Mouse (Mus musculus) retina, embryonic 14.5 days (tissue): ENCODE data around the gene Yju2.

Source experiments
- DNase-seq: peaks from one replicate; pipeline ENCODE4 v3.0.0-alpha.2; 2015; ENCODE audit warnings: low spot score

Yju2 gene

DNA sequence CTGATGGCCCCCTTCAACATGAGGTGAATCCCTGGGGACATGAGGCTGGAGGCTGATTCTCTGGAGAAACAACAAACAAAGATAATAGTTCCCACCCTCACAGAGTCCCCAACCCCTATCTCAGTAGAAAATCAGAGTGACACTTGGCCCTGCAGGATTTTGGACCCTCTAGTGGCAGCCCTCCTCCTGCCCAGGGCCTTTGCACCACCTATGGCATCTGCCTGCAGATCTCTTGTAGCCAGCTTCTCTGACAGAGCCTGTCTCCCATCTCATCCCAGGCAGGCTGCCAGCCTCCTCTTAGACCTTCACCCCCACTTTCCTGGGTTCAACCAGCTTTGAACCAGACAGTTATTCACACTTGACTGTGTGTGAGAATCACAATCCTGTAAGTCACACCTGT is 1.9 kb downstream of the Yju2 start:
- DNase-seq, result no peak

DNA sequence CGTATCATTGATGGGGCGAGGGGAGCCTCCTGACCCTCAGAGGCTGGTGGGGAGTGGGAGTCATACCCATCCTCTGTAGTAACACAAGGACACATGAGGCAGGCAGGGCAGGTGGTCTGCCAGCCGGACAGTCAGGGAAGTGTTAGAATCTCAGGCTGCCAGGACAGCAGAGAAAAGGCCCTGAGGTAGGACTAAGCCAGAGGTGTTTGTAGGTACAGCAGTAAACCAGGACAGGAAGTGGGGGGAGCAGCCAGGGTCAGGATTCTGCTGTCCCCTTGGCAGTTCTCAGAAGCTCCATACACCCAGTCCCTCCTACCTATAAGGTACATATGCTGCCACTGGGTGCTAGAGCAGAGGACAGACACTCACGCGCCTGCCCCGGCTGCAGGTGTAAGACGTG is 2.7 kb downstream of the Yju2 start:
- DNase-seq, result no peak

DNA sequence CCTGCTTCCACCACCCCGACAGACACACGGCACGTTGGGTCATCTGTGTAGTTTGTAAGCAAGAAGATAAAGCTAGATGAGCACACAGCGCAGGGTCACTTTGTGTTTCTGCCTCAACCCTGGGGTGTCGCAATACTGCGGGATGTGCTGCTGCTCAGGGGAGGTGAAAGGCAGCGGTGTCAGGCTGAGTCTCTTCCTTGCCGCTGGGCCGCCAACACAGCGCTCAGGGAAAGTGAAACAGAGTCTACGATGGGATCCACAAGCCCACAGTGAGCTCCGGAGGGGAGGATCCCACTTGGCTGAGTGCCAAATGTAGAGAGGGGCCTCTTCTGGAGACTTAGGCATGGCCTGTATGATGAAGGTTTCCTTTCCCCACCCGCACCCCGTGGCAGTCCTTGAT is 4.3 kb downstream of the Yju2 start:
- DNase-seq, result no peak

DNA sequence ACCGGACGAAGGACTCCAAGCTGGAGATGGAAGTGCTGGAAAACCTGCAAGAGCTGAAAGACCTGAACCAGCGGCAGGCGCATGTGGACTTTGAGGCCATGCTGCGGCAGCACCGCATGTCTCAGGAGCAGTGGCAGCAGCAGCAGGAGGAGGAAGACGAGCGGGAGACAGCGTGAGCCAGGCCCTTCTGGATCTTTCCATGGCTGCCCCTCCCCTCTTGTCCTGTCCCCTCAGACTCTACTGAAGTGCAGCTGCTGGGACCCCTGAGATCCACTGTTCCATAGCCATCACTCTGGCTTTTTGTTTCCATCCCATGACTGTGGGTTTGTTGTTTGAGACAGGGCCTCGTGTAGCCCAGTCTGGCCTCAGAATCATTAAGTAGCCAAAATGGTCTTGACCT is 5.6 kb downstream of the Yju2 start:
- DNase-seq, result no peak

DNA sequence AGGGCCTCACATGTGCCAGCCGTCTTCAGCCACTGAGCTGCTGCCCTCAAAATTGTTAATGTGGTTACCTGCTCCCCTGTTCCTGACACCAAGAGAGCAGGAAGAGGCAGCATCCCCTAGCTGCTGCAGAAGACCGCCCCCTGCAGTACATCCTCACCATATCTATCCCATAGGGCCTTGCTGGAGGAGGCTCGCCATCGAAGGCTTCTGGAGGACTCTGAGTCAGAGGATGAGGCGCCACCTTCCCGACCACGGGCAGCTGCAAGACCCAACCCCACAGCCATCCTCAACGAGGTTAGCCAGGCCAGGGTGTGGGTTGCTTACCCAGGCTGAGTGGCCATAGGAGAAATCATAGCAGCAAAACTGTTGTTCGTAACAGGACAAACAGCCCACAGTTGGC is 6.1 kb downstream of the Yju2 start:
- DNase-seq, result no peak

DNA sequence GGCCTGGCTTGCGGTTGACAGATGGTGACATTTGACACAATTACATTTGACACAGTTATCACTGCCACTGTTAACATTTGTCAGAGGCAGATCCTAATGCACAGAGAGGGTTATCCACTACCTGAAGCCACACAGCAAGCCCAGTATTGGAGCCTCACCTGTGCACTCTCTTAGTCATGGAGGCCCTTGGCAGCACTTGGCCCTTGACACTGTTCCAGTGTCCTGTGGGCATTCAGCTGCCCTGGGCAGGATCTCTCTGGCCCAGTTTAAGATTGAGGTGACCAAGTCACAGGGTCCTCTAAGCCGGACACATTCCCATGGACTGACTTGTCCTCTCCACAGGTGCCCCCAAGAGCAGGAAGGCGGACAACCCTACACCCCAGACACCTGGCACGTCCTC is 8.3 kb downstream of the Yju2 start:
- no peak for DNase-seq

DNA sequence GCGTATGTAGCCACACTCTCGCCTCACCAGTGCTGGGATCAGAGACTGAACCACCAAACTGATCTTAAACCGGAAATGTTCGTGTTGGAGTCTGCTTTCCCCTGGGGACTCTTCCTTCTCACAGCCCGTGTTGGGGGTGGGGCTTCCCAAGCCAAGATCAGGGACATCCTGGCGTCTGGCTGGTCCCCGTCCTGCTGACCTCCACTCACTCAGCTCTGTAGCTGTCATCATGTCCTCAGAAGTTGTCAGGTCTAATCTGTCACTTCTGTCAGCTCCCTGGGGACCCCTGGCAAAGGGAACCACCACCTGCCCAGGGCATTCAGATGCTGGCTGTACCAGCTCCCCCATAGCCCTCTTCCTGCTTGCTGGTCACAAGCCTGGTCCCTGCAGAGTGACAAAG is 9.3 kb downstream of the Yju2 start:
- peak; percentile 34 for DNase-seq

DNA sequence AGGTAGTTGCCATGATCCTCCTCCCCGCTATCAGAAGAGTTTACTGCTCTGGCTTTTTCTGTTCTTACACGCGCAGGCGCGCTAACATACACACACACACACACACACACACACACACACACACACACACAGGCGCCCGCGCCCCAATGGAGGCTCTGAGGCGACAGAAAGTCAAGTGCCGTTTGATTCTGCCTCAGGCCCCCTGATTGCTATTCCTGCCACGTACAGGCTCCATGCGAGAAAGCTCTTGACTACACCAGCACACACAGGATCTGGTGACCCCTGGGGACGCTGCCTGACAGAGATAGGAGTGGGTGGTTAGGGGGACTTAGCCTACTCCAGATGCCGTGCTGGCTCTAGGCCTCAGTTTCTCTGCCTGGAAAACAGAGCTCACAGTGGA is 10.7 kb downstream of the Yju2 start:
- peak; percentile 61 for DNase-seq

DNA sequence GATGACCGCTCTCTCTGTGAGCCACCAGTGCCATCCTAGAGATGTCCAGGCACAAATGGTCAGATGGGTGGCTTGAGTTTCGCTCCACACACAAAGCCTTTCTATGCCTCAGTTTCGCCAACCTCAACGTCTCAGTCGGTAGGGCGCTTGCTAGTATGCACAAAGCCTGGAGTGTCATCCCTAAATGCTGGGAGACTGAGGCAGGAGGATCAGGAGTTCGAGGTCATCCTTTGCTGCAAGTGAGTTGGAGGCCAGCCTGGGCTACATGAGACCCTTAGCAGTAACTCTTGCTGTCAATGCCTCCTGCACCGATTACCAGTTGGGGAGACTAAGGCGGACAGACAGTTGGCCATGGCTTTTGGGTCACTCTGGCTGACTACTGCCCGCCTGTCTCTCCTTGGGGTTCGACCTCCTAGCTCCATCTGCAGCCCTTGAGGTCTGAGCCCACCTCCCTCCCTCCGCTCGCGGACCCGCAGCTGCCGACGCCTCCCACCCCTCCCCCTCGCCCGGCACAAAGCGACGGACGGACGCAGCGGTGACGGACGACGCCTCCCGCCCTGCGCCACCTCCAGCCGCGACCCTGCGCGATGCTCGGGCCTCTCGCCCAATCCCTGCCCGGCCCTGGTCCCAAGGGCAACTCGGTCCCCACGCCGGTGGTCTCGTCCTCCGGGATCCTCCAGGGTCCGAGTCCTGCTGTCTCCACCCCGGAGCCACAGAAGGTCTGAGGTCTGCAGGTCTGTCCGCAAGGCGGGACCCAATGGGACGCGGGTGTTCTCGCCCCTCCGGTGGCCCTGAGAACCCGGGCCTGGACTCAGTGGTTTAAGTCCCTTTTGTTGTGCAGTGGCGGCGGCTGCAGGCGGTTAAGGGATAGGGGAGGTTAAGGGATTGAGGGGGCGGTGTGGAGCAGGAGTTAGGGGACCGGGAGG is 11.3 kb downstream of the Yju2 start, which contains the start of gene Shd:
Gene Shd, plus strand, starts transcription at position 502 of the 926 bp plus-strand sequence.
- peak; percentile 77 for DNase-seq

DNA sequence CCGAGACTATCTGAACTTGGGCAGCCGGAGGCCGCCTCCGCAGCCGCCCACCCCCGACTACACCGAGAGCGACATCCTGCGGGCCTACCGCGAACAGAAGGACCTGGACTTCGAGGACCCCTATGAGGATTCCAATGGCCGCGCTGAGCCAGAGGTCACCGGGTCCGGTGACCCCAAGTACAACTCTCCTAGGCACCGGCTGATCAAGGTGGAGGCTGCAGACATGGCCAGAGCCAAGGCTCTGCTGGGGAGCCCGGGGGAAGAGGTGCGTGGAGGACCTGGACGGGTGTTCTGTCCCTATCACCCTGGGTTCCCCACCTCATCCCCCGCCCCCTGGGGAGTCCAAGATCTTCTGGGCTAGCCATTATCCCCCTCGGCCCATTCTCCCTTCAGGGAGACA is 12.6 kb downstream of the Yju2 start:
- no peak for DNase-seq

DNA sequence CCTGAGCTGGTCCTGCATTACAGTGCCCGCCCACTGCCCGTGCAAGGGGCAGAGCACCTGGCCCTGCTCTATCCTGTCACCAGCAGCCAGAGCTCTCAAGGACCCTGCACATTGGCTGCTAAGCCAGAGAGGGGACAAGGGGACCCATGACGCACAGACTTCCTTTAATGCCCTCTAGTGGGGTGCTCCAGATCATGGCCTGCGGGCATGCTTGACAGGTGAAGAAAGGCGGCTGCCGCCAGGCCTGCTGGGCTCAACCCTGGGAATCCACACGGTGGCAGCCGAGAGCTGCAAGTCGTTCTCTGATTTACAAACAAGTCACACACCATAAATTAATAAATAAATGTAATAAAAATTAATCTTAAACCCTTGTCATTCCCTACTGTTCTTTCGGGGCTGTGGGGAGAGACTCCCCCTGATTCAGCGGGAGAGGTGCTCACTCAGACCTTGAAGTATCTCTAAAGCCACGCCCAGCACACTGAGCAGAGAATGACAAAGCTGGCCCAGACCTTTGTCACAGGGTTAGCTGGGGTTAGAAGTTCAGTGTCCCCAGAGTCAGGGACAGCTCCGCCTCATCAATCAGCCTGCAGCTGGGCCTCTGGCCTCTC is 17.5 kb downstream of the Yju2 start:
- peak; percentile 85 for DNase-seq

DNA sequence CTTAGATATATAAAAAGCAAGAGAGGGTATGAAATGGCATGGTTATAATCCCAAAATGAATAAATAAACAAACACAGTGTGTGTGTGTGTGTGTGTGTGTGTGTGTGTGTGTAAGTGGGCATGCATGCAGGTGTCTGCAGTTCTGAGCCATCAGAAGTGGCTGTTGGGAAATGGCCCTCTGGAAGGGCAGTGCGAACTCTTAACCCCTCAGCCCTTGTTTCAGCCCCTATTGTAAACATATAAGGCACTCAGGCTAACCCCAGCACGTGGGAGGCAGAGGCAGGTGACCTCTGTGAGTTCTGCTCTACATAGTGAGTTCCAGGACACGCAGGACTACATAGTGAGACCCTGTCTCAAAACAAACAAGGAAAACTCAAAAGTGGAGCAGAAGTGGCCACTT is 18.4 kb downstream of the Yju2 start:
- no peak for DNase-seq

DNA sequence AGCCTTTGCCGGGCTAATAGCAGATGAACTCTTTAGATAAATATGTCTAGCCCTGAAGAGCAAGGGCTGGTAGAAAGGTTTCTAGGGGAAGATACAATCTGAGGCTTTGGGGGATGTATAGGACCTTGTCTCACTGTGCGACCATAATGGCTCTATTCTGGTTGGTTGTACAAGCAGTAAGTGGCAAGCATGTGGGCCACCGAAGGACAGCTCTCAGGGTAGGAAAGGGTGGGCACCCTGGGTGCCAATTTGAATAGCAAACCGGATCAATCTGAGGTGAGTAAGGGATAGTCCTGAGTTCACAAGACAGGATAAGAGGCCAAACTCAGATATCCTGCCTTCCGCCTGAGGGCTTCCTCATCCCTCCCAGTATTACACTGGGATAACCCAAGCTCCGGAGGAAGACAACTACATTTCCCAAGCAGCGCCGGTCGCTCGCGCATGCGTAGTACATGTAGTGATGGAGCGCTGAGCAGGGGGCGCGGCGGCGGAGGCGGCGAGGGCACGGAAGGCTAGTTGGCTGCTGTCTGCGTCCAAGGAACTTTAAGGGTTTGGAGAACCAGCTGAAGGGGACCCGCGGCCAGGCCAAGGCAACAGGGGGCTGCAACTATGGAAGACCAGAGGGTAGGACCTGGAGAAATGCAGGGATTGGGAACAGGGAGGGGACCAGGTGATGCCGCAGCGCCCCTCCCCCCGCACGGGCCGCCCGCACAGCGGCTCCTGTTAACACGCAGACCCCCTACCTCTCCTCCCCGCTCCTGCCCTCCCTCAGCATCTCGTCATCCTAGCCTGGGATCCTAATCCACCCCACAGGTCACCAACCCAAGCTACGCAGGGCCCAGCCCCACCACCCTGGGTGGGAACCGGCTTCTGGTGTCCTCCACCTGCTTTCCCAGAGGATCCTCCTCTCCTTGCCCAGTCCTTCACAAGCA is 27.4 kb downstream of the Yju2 start, which contains the start of gene Fsd1:
Gene Fsd1, plus strand, starts transcription at position 480 of the 932 bp plus-strand sequence.
- peak; percentile 89 for DNase-seq

DNA sequence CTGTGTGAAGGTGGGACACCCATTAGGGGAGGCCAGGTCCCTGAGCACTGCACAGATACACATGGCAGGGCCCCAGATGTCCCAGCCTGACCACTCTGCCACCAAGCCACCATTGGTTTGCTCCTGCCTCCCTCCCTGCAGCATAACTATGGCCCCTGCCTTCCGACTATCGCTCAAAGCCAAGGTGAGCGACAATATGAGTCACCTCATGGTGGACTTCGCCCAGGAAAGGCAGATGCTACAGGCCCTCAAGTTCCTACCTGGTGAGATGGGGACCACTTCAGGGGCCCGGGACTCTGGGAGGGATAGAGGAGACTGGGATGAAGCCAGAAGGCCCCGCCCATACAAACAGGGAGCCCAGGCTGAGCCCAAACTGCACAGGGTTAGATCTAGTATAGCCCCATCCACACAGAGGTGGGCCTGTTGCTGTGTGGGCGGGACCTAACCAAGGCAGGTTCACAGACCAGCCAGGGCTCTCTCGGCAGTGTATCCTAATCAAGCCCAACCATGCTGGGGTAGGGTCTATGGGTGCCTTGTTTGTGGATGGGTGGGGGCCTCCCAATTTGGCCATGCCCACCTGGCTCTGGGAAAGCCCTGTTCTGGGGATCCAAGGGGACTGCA is 31.5 kb downstream of the Yju2 start:
- DNase-seq, result no peak

DNA sequence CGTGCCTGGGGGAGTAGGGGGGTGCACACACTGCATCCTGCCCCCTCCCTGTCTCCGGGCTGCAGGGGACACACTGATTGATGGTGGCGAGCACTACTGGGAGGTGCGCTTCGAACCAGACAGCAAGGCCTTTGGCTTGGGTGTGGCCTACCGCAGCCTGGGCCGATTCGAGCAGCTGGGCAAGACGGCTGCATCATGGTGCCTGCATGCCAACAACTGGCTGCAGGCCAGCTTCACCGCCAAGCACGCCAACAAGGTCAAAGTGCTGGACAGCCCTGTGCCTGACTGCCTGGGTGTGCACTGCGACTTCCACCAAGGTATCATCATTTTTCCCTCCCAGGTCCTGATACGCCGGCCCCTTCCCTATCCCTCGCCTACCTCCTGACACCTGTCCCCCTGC is 37.1 kb downstream of the Yju2 start:
- no peak for DNase-seq

DNA sequence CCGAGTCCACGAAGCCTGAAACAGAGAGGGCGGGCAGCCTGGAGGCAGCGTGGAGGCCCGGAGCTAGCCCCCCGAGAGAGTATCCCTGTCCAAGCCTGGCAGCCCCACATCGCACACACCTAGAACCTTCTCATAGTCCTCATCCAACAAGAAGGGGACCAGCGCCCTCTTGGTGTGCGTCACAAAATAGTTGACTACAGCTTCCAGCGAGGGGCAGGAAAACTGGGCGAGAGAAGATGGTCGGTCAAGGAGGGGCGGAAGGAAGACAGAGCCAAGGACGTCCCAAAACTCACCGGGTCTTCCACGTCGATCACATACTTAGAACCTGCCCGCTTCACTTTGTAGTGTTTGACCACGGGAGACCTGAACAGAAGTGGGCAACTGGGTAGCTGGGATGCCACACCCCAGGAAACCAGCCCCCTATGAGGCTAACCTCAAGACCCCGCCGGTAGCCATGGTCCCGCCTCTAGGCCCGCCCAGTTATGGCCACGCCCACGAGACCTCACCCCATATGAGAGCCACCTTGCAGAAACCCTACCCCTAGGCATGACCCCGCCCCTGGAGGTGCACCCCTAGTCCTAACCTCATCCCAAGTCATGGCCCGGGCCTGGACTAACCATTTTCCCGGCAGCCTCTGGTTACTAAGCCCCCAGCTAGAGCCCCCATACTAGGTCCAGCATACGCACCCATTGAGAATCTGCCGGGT is 41.0 kb downstream of the Yju2 start:
- no peak for DNase-seq

DNA sequence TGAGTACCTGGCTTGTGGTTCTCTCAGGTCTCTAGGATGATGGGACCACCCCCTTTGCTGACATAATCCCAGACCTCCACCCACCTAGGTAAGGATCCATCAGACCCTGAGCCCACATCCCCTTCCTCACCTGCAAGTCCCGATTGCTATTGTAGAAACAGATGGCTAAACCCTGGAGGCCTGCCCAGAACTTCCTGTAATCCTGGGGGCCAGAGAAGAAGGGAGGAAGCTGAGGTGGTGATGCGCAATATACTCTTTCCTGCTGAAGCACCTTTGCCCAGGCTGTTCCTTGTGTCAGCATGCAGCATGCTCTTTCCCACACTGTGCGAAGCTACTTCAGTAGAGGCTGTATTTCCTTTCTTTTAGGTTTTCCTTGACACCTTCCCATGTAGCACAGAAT is 44.1 kb downstream of the Yju2 start:
- DNase-seq, result no peak

DNA sequence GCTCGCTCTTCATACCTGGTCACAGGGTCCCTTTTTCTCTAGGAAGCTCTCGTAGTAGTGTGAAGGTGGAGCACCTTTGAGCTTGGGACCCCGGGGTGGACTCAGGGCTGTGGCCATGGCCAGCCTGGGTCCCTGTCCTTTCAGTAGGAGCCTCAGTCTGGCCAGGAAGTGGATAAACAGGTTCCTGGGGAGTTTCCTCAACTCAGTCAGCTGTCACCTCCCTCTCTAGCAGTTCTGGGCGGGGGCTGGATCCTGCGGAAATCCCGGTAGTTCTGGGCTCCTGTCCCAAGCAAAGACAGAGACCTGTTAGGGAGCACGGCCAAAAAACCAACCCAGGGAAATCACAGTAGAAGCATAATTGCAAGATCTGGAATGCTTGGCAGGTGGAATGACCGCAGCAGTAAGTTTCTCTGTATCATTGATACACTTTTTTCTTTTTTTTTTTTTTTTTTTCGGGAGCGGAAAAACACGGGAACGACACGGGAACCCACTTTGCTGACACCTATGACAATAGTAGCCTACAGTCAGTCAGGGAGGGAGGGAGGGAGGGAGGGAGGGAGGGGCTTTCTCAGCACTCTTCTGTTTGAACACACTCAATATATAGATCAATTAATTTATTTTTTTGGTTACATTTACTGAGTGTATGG is 46.6 kb downstream of the Yju2 start, which contains the start of the genes Stap2 and Mpnd:
Gene Stap2, minus strand, starts transcription at position 170 of the 647 bp plus-strand sequence.
Gene Mpnd, plus strand, starts transcription at position 297 of the 647 bp plus-strand sequence.
- DNase-seq, result no peak

DNA sequence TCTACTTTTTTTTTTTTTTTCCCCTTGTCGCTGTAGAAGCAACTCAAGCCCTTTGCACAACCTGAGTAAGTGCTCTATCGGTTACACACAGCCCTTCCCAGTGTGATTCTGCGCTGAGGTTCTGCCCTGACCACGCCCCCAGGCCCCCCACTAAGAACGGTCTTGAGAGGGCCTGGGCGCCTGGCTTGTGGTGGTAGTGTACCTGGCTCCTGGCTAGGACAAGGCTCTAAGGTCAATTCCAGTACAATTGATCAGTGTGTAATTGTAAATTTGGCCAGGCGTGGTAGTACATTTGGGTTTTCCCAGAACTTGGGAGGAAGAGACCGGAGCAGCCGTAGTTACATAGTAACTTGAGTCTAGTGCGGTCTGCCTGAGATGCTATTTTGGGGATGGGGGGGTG is 48.1 kb downstream of the Yju2 start:
- DNase-seq, result no peak
